Mouse (Mus musculus) gastrocnemius, postnatal 36 days (tissue): ENCODE data around the gene Igf1r. TPM values are rescaled to one million over a fixed set of nuclear protein-coding genes. Genes with fewer than 3 reads are reported as not detected.

Source experiments
- DNase-seq, 2 experiments: peaks; one replicate each; pipeline ENCODE4 v3.0.0; 2022
- intact Hi-C: fragments of 180-260 bp; cut with DNase I; formaldehyde crosslinking; loops from one replicate; pipeline ENCODE4 v1.15.1; 2025
- total RNA-seq, 2 experiments: library from RNA; stranded (reverse); gene quantifications; 2 replicates each; pipeline ENCODE4 v1.2.3; 2021

Igf1r gene
- total RNA-seq, 2 experiments from 2014 or later, result 6.9 to 10.5 TPM

- DNase-seq, result no peak
- intact Hi-C loops, result loop anchor here (5.0 to 10.0 kb wide), 2 partner anchors 280 to 403 kb away; no protein-coding TSS in a partner anchor
These were observed 2.1 kb downstream of the Igf1r start for GRCm38 (mm10) chr7:67954591-67955185.

DNA sequence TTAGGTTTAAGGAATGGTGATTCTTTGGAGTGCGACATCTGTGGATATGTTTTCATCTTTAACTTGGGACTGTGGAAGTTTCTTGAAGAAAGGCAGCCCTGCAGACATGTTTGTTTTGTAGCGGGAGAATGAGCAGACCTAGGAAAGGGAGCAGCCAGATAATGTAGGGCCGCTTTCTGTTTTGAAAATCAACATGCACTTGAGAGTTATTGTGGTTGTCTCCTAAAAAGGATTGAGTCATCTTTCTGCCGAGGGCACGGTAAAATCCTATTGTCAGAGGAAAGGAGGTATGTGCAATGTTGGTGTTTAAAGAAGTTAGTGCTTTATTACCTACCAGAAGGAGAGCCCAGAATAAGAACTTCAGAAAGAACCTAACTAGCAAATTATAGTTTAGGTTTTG lies 2.6 kb downstream of the Igf1r start:
- DNase-seq, result no peak
- intact Hi-C loops, result loop anchor here (10.0 kb wide), 1 partner anchor 280 kb away; no protein-coding TSS in a partner anchor

DNA sequence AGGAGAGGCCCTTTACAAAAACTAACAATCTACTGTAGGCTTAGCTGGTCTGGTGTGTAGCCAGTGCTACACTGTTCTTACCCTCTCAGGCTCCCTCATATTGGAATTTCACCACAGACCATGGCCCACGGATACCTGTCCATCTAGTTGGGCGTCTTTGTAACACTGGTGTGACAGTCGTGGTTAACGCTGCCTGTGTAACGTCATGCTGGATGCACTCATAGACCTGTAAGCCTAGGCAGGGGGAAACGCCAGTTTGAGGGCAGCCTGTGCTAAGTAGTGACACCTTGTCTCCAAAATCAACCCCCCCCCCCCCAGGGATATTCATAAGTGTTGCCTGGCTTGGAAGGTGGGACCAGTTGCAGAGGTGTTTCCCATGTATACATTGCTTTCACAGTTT lies 4.7 kb downstream of the Igf1r start:
- DNase-seq, result no peak
- intact Hi-C loops, result loop anchor here (10.0 kb wide), 1 partner anchor 283 kb away; no protein-coding TSS in a partner anchor

DNA sequence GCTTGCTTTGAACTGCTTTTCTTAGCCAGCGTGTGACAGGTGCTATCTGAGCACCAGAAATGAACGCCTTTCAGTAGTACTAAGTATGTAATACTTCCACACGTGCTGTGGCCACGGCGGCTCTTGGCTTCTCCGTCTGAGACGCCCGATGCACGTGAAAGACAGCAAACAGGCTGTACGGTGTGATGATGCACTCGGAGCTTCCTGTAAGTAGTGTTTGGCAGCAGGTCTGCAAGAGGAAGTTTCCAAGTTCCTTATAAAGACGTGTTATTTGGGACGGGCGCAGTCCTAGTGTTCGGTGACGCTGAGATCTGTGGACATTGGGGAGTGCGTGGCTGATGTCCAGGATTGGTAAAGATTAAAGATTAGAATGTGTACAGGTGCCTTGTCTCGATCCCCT lies 5.4 kb downstream of the Igf1r start:
- no peak for DNase-seq
- intact Hi-C loops, result loop anchor here (10.0 kb wide), 1 partner anchor 283 kb away; no protein-coding TSS in a partner anchor

GRCm38 (mm10) chr7:67960701-67961100 lies 8.1 kb downstream of the Igf1r start:
- DNase-seq, result no peak
- intact Hi-C loops, result loop anchor here (5.0 kb wide), 1 partner anchor 342 kb away; no protein-coding TSS in a partner anchor

DNA sequence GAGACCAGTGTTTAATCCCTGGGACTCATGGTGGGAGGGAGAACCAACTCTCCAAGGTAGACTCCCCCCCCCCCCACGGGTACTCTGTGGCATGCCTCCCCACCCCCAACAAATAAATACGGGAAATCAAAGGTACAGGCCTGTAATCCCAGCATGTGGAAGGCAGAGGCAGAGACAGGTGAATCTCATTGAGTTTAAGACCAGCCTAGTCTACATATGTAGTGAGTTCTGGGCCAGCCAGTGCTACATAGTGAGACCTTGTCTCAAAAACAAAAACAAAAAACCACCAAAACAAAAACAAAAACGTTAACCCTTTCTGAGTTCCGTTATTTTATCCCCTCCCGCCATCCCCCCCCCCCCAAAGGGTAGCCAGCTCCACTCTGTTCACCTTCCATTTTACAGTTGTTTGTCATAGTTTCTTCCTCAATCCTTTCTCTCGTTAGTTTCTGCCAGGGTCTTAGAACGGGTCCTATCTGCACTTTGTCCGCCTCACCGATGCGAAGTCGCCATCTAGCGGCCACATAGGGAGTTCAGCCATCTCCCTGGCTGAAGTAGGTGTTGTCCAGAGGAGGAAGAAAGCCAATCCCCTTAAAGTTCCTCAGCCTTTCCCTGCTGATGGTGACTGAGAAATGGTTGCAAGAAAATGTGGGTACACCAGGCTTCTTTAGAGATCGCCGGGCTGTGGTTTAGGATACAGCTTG lies 9.1 kb downstream of the Igf1r start:
- intact Hi-C loops, result loop anchor here (5.0 kb wide), 1 partner anchor 341 kb away; no protein-coding TSS in a partner anchor
- peak; percentile 71 to 82 for DNase-seq

GRCm38 (mm10) chr7:67963691-67964090 lies 11.1 kb downstream of the Igf1r start:
- intact Hi-C loops, result loop anchor here (5.0 kb wide), 1 partner anchor 339 kb away; no protein-coding TSS in a partner anchor

GRCm38 (mm10) chr7:67968394-67968793 lies 15.8 kb downstream of the Igf1r start:
- DNase-seq, result no peak
- intact Hi-C loops, result no loop called here

More at GRCm38 (mm10) chr7:67963691-67964090, 11.1 kb downstream of the Igf1r start:
- no peak for DNase-seq

DNA sequence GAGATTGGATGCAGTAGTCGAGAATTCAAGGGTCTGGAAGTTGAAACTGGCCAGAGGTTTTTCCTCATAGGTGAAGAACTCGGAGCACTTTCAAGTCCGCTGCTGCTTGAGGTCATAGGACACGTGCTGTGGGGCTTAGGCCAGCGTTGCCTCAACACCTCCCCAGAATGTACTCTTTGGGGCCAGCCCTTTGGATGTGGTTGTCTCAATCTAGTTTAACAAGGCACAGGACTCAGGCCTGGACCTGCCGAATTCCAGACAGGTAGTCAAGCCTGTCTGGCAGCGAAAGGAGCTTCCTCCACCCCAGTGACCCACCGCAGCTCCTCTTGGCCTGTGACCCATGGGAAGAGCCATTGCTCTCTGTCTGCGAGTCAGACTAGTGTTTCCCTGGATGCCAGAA lies 16.4 kb downstream of the Igf1r start:
- intact Hi-C loops, result no loop called here
- no peak for DNase-seq

DNA sequence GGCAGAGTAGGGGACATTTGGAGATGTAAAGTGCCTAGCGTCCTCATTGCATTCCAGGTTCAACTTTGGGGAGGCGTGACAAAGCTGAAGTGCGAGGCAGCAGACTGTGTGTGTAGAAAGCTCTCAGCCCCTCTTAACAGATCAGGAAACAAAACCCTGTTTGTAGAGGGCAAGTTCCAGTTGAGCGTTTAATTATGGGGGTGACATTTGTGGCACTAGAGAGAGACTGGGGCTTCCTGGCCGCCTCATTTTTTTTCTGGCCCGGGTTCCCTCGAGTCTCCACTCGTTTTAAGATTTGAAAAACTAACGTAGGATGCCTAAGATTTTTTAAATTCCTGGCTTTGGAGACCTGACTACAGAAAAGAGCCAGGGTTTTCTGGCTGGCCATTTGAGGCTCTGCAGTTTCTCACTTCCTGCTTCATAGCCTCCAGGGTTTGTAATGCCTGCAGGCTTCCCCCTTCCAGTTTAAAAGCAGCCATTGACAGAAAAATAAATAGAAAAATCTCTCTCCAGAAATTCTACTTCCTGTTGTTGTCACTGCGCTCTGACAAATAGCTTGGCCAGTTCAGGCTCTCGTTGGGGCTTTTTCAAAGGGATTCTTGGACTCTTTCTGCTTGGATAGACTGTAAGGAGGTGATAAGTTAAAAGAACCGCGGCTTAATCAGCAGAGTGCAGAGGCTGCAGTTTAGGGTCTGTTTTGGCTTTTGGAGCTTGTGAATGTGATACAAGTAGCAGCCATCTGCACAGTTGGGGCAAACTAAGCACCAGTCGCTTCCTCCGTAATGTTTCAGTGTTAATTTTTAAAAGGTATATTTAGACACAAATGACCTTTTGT lies 20.8 kb downstream of the Igf1r start:
- no peak for DNase-seq
- intact Hi-C loops, result no loop called here

GRCm38 (mm10) chr7:67981956-67982355 lies 29.3 kb downstream of the Igf1r start:
- intact Hi-C loops, result no loop called here
- DNase-seq, result no peak

DNA sequence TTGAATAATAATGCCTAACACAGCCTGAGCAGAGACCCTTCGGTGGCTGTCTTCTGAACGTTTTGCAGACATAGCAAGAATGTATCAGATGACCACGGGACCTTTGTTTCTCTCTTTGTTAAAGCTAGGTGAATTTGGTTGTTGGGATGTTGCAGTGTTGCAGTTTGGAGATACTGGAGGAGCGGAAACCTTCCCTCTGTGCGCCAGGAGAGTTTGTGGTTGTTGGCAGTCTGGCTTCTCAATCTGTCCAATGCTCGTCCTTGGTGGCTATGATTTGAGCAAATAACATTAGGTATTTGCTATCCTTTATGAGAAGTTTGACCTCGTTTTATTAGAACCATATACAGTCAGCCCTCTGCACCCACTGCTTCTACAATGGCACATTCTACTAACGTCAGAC lies 30.2 kb downstream of the Igf1r start:
- intact Hi-C loops, result no loop called here
- no peak for DNase-seq

GRCm38 (mm10) chr7:67983451-67983850 lies 30.8 kb downstream of the Igf1r start:
- intact Hi-C loops, result no loop called here
- no peak for DNase-seq

DNA sequence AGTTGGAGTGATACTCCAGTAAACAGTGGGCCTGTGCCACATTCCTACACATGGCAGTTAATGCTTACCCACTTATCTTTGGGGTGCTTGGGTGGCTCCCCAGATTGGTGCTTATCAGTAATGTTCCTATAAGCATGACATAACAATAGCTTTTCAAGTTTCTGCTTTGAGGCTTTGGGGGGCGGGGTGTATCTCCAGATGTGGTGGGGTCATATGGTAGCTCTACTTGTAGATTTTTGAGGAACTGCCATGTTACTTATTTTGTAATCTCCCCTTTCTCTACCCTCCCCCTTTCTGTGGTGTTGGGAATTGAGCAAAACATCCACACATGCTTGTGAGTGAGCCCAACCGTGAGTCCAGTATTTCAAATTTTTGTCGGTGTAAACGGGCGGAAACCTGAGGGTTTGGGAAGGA lies 32.4 kb downstream of the Igf1r start:
- intact Hi-C loops, result no loop called here
- no peak for DNase-seq

GRCm38 (mm10) chr7:67985511-67985910 lies 32.9 kb downstream of the Igf1r start:
- DNase-seq, result no peak
- intact Hi-C loops, result no loop called here

DNA sequence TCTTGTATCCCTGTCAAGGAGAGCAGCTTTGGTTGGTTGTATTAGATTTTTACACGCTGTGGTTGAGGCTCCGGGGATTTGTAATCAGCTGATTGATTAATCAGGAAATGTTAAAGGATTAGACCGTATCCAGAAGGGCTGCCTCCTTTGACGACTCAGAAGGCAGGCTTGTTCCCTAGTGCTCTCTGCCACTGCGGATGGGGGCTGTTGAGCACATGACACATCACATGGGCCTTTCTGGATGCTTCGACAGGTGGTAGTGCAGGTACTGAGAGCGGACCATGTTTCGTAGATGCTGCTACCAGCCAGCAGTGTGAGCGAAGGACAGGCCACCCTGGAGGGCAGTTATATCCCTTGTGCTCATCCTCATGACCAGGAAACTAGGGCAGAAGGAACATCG lies 33.6 kb downstream of the Igf1r start:
- intact Hi-C loops, result no loop called here
- DNase-seq, result no peak

DNA sequence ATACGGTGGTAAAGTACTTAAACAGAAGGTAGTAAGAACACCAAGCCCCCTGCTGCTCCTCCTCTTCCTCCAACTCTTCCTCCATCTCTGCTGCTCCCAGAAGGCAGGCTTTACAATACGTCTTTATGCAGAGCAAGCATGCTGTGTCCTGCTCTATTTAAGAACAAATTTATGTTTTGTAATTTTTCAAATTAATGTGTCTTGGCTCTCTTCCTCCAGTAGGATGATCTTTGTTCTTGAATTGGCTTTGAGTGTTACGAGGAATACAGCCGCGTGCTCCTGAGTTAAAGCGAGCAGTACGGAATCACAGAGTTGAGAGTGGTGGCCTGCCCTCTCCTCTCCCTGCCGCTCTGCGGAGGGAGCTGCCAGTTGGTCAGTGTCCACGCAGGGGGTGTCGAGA lies 34.2 kb downstream of the Igf1r start:
- DNase-seq, result no peak
- intact Hi-C loops, result no loop called here

GRCm38 (mm10) chr7:67989376-67989775 lies 36.7 kb downstream of the Igf1r start:
- DNase-seq, result no peak
- intact Hi-C loops, result no loop called here

GRCm38 (mm10) chr7:67993614-67994013 lies 41.0 kb downstream of the Igf1r start:
- no peak for DNase-seq
- intact Hi-C loops, result no loop called here

GRCm38 (mm10) chr7:67994346-67994858 lies 41.8 kb downstream of the Igf1r start:
- DNase-seq, result no peak
- intact Hi-C loops, result no loop called here

DNA sequence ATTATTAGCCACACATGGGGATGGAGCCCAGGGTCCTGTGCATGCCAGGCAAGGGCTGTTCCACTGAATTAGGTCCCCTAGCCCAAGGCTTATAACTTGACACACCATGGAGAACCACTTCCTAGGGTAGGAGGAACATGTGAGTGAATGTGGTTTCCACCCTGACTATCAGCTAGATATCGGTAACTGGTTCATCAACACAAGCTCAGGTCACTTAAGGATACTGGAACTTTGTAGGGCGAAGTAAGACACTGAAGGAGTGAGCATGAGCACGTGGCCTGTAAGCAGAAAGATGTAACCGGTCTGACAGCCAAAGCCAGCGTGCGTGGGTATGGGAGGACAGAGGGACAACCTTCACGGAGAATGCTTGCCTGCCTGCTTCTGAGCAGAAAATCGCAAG lies 42.6 kb downstream of the Igf1r start:
- intact Hi-C loops, result no loop called here

More for the DNA sequence above, 42.6 kb downstream of the Igf1r start:
- no peak for DNase-seq
